Mouse (Mus musculus) ES-Bruce4 (cell line): Measurements from ENCODE around the gene Znhit1. TPM values are rescaled to one million over a fixed set of nuclear protein-coding genes. Genes with fewer than 3 reads are reported as not detected.
A peak's percentile ranks its signal among the peaks of the same experiment; 100 is the strongest.

Source experiments
- H3K27ac ChIP-seq: 2 replicates; pipeline ENCODE4 v1.5.1; 2012; ENCODE audit warnings: low read length, inconsistent platforms; ENCODE audit not compliant: insufficient read depth
- H3K27me3 ChIP-seq: 2 replicates; pipeline ENCODE4 v1.6.1; 2012; ENCODE audit warnings: mild to moderate bottlenecking, low read length, inconsistent platforms; ENCODE audit not compliant: control insufficient read depth, poor library complexity, insufficient read depth, severe bottlenecking
- H3K36me3 ChIP-seq: 2 replicates; pipeline ENCODE4 v1.6.1; 2012; ENCODE audit warnings: inconsistent platforms, mild to moderate bottlenecking, low read length, moderate library complexity; ENCODE audit not compliant: control insufficient read depth, poor library complexity, insufficient read depth, severe bottlenecking
- H3K4me1 ChIP-seq: one replicate; pipeline ENCODE4 v1.8.1; 2011; ENCODE audit warnings: low read length; ENCODE audit not compliant: control insufficient read depth, insufficient read depth
- H3K4me3 ChIP-seq: 2 replicates; pipeline ENCODE4 v1.5.1; 2011; ENCODE audit warnings: low read depth, mild to moderate bottlenecking, low read length
- H3K9ac ChIP-seq: 2 replicates; pipeline ENCODE4 v1.6.1; 2012; ENCODE audit warnings: low read depth, mild to moderate bottlenecking, inconsistent platforms; ENCODE audit not compliant: poor library complexity, severe bottlenecking
- H3K9me3 ChIP-seq: replicated peaks from 2 replicates; pipeline ENCODE4 v1.6.1; 2012; ENCODE audit warnings: mild to moderate bottlenecking, low read length, inconsistent platforms; ENCODE audit not compliant: control insufficient read depth, poor library complexity, insufficient read depth, severe bottlenecking
- CTCF ChIP-seq: IDR thresholded peaks from one replicate; pipeline ENCODE4 v1.8.1; 2011; ENCODE audit warnings: low read depth, low read length
- EP300 ChIP-seq: IDR thresholded peaks from 2 replicates; pipeline ENCODE4 v1.6.1; 2011; ENCODE audit warnings: low read depth, low read length; ENCODE audit not compliant: insufficient read depth
- POLR2A ChIP-seq: IDR thresholded peaks from one replicate; pipeline ENCODE4 v1.8.1; 2011; ENCODE audit warnings: low read length; ENCODE audit not compliant: insufficient read depth
- polyA plus RNA-seq: library from polyadenylated mRNA; stranded (reverse); fragments of >200 nt; gene quantifications from 2 replicates; pipeline ENCODE4 v1.2.4, GENCODE M21; 2011; ENCODE audit warnings: low read depth; ENCODE audit not compliant: missing spikeins, insufficient read depth, insufficient read length

The Znhit1 gene
- polyA plus RNA-seq, 1 experiment: 26.6 TPM

DNA sequence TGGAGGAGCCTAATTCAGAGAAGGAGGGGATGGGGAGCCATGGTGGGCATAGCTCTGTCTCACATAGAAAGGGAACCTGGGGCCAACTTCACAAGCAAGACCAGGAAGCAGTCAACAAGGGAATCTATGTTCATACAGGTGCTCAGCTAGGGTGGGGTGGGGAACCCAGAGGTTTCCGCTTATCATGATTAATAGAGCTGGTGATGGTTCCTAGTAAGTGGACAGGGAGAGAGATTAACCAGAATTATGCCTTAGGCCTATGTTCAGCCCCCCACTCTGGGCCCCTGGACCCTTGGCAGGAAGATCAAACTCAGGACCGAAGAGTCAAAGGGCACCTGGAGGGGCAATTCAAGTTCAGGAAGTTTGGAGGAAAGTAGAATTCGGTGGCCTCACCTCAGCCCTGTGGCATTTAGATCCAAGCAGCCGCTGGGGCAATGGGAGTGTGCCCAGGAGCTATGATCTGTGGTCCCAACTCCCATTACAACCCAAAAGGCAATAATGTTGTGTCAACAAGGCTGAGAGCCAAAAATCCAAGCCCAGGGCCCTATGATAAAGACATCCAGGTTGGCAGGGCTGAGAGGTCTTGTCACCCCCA lies 20.9 kb downstream of the Znhit1 start:
- no peaks in the 10 kb centered on the region for H3K27me3 ChIP-seq
- H3K9ac ChIP-seq: no peak overlapping the region
- H3K27ac ChIP-seq: no peak overlapping the region
- H3K4me1 ChIP-seq: peaks cover 5% of the 10 kb centered on the region
- TF ChIP-seq CTCF (no peak), POLR2A (no peak), EP300 (no peak)
- H3K36me3 ChIP-seq: peaks cover 4% of the 10 kb centered on the region; the same call in 1 of the 2 replicates
- H3K4me3 ChIP-seq: no peak overlapping the region
- no peaks in the 10 kb centered on the region for H3K9me3 ChIP-seq

DNA sequence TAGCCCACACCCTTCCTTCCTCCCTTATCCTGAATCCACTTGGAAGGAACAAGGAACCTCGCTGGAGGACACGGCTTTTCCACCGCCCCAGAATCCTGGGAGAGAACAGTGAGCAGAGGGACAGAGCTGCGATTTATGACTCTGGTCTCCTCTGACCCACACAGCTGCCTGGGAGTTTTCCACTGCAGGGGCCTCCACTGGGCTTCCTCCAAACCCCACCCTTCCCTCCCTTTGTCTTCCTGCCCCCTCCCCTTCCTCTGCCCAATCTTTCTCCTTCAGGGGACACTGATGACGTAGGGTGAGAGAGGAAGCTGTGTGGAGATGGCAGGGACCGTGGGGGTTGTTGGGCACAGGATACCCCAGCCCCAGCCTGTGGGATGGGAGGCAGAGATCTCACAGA lies 21.5 kb downstream of the Znhit1 start, which contains the start of gene Cldn15:
Cldn15 (plus strand) TSS at position 286 of the 400 bp plus-strand sequence.
- peak within 1 kb of the TSS; percentile 56 for H3K27ac ChIP-seq
- TF ChIP-seq POLR2A (no peak), EP300 (no peak), CTCF (no peak)
- H3K27me3 ChIP-seq: no peaks in the 10 kb centered on the region
- H3K4me3 ChIP-seq: no peak within 1 kb of the TSS
- no peaks in the 10 kb centered on the region for H3K9me3 ChIP-seq
- H3K9ac ChIP-seq: 0 out of 2 replicates have a peak within 1 kb of the TSS, but pooled peaks have one; percentile 8
- peaks cover 5% of the 10 kb centered on the region for H3K4me1 ChIP-seq
- H3K36me3 ChIP-seq: peaks cover 4% of the 10 kb centered on the region; the same call in 1 of the 2 replicates

DNA sequence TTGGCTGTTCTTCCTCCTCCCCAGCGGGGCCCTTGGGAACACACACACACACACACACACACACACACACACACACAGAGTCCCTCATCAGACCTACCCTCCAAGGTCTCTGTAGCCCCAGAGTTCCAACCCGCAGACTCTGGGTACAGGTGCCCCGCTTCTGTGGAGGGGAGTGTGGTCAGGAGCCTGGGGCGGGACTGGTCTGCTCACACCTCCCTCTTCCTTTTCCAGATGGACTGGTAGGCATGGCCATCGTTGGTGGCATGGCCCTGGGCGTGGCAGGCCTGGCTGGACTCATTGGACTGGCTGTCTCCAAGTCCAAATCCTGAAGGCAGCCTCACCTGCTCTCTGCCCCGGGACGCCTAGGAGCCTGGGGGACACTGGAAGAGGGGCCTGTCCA lies 22.1 kb downstream of the Znhit1 start:
- Histone ChIP-seq H3K4me1 (peaks cover 5% of the 10 kb centered on the region), H3K4me3 (no peak overlapping the region), H3K9me3 (no peaks in the 10 kb centered on the region), H3K9ac (0 out of 2 replicates have a peak overlapping the region, but pooled peaks have one; percentile 8), H3K27me3 (no peaks in the 10 kb centered on the region), H3K36me3 (peaks cover 4% of the 10 kb centered on the region; the same call in 1 of the 2 replicates), H3K27ac (peak overlapping the region; percentile 56)
- no peak for TF ChIP-seq EP300
- TF ChIP-seq POLR2A: no peak
- no peak for TF ChIP-seq CTCF

DNA sequence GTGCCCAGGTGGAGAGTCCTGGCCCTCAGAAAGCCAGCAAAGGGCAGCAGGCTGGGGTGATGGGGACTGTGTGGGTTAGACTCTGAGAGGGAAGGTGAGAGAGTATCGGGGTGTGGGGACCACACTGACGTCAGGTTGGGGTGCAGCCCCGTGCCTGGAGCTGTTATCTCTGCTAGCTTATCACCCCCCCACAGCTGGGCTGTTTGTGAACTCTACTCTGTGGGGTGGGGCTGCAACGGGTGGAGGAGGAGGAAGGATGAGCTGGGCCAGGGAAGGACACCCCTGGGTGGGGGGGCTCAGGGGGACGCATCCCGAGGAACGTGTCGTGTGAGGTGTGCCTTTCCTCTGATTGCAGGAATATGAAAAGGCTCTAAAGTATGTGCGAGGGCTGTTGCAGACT lies 22.6 kb downstream of the Znhit1 start:
- H3K27ac ChIP-seq: no peak overlapping the region
- H3K27me3 ChIP-seq: no peaks in the 10 kb centered on the region
- TF ChIP-seq POLR2A (no peak), CTCF (no peak)
- no peaks in the 10 kb centered on the region for H3K9me3 ChIP-seq
- H3K4me3 ChIP-seq: no peak overlapping the region
- H3K4me1 ChIP-seq: peaks cover 5% of the 10 kb centered on the region
- H3K9ac ChIP-seq: no peak overlapping the region
- H3K36me3 ChIP-seq: peaks cover 4% of the 10 kb centered on the region; the same call in 1 of the 2 replicates

DNA sequence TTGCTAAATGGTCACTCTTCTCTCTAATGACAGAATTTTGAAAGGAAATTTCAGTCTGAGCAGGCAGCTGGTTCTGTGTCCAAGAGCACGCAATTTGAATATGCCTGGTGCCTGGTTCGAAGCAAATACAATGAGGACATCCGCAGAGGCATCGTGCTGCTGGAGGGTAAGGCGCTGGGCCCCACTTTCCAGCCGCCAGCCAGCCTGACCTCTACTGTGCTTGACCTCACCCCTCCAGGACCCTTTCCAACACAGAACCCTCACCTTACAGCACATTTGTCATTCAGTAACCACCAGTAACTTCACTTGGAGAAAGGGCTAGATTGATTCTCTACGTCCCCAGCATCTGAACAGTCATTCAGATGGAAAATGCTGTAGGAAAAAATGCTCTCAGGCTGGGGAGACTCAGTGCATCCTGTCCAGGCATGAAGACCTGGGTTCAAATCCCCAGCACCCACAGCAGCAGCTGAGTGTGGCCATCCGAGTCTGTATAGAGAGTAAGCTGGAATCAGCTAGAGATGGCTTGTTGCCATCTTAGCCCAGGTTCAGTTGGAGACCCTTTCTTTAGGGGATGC lies 24.8 kb downstream of the Znhit1 start:
- Histone ChIP-seq H3K27me3 (no peaks in the 10 kb centered on the region), H3K36me3 (peaks cover 4% of the 10 kb centered on the region; the same call in 1 of the 2 replicates), H3K4me1 (peaks cover 5% of the 10 kb centered on the region), H3K9me3 (no peaks in the 10 kb centered on the region), H3K27ac (peak overlapping the region; percentile 18; the same call in 1 of the 2 replicates), H3K4me3 (peak overlapping the region; percentile 91), H3K9ac (peak overlapping the region; percentile 58; the same call in 1 of the 2 replicates)
- no peak for TF ChIP-seq POLR2A
- TF ChIP-seq EP300: no peak
- TF ChIP-seq CTCF: no peak

DNA sequence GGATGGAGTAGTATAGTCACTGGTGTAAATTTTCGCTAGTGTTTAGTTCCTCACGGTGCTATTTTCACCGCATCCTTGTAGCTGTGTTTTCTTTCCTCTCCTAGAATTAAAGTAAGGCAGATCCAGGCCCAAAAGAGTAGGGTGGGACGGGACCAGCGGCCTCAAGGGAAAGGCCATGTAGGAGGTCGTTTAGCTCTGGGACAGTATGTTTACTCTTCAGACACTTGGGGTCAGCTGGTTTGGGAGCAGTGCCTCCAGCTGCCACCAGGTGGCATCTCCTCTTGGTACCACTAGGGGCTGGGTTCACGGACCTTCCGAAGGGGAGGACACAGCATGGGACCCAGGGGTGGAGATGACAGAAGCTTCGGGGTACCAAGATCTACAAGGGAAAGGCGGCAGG lies 25.3 kb downstream of the Znhit1 start:
- peak overlapping the region; percentile 84 for H3K27ac ChIP-seq
- H3K36me3 ChIP-seq: peaks cover 4% of the 10 kb centered on the region; the same call in 1 of the 2 replicates
- H3K27me3 ChIP-seq: no peaks in the 10 kb centered on the region
- no peak for TF ChIP-seq POLR2A
- TF ChIP-seq CTCF: peak; percentile 86
- H3K9me3 ChIP-seq: no peaks in the 10 kb centered on the region
- H3K4me1 ChIP-seq: peaks cover 5% of the 10 kb centered on the region
- H3K9ac ChIP-seq: peak overlapping the region; percentile 58
- peak overlapping the region; percentile 91 for H3K4me3 ChIP-seq
